In genomic region chr2:129246436-129246835, GRCm38 (mm10) we compare ENCODE assay signal across 12 mouse cellular contexts.
"Had no signal": no experiment of that assay in that cellular context is flagged by ENCODE, and none has a peak within 500 bp of the region (broad histone marks: within the 10 kb centered on the region; RNA-seq: fewer than 3 reads in every experiment).

No protein-coding gene starts in this region.

- DNase-seq: kidney, adult 11 months; kidney, postnatal 14 days; layer of hippocampus, adult 9-11 months; layer of hippocampus, postnatal 36 days; lung, adult 18-20 months; right cerebral cortex, postnatal 14 days; thymus, adult 2 months; thymus, postnatal 25 days had no signal

- H3K36me3 ChIP-seq: kidney, embryonic 15.5 days; limb, embryonic 15.5 days; midbrain, embryonic 12.5 days had no signal

- H3K4me1 ChIP-seq: midbrain, embryonic 12.5 days had no signal

- H3K9me3 ChIP-seq: kidney, embryonic 15.5 days; limb, embryonic 15.5 days; midbrain, embryonic 12.5 days had no signal

- H3K27me3 ChIP-seq: kidney, embryonic 15.5 days; limb, embryonic 15.5 days; midbrain, embryonic 12.5 days had no signal

- H3K9ac ChIP-seq: kidney, embryonic 15.5 days; limb, embryonic 15.5 days; liver, embryonic 14.5 days; midbrain, embryonic 12.5 days had no signal

- H3K4me2 ChIP-seq: kidney, embryonic 15.5 days; limb, embryonic 15.5 days; midbrain, embryonic 12.5 days had no signal

- H3K4me3 ChIP-seq: kidney, embryonic 15.5 days; limb, embryonic 15.5 days; midbrain, embryonic 12.5 days had no signal

- H3K27ac ChIP-seq: kidney, embryonic 15.5 days; limb, embryonic 15.5 days; liver, embryonic 14.5 days; midbrain, embryonic 12.5 days had no signal
